Mouse (Mus musculus): ENCODE results near the gene Rem1. TPM values are rescaled to one million over a fixed set of nuclear protein-coding genes. Genes with fewer than 3 reads are reported as not detected.

Rem1 gene
- total RNA-seq (2021): 10 to 100 TPM in 1 of 2 experiments, 1 to 10 TPM in 1; 9.3 to 13.2 TPM
- long read RNA-seq, experiment 1, transcript Rem1-201 (5 exons, 1,663 nt): major isoform, 9 of 15 reads
- long read RNA-seq, experiment 1, partial matches to known transcripts: 3 of 15 reads
- long read RNA-seq, experiment 1, other reads (novel, unspliced or antisense): 2 of 15 reads
- long read RNA-seq, experiment 2, partial matches to known transcripts: 0 of 5 reads
- long read RNA-seq, experiment 2, other reads (novel, unspliced or antisense): 1 of 5 reads

GRCm38 (mm10) chr2:152626774-152627591 lies at the start of gene Rem1:
TSS of gene Rem1 (plus strand) at chr2:152626951.
- DNase-seq: peak; percentile 49 to 70

GRCm38 (mm10) chr2:152580107-152580506 lies 46.6 kb upstream of the Rem1 start, which contains the start of gene Defb19:
TSS of gene Defb19 (minus strand) at chr2:152580312.
- peak in 1 of 2 experiments; percentile 18 for DNase-seq

- no peak for DNase-seq
Observed at GRCm38 (mm10) chr2:152580612-152581011, 46.1 kb upstream of the Rem1 start.

- peak in 1 of 2 experiments; percentile 57 for DNase-seq
Observed at GRCm38 (mm10) chr2:152586926-152587560, 39.7 kb upstream of the Rem1 start.

GRCm38 (mm10) chr2:152588450-152588849 lies 38.3 kb upstream of the Rem1 start:
- DNase-seq: no peak

- DNase-seq: no peak
Observed at GRCm38 (mm10) chr2:152589021-152589420, 37.7 kb upstream of the Rem1 start.

GRCm38 (mm10) chr2:152599299-152599698 lies 27.5 kb upstream of the Rem1 start, which contains the start of gene Defb45:
TSS of gene Defb45 (minus strand) at chr2:152599399.
- DNase-seq: no peak

- DNase-seq: peak; percentile 34 to 39
Observed at GRCm38 (mm10) chr2:152600076-152600475, 26.7 kb upstream of the Rem1 start.

GRCm38 (mm10) chr2:152601275-152601960 lies 25.3 kb upstream of the Rem1 start:
- DNase-seq: no peak

GRCm38 (mm10) chr2:152604057-152604456 lies 22.7 kb upstream of the Rem1 start, which contains the start of gene Defb36:
TSS of gene Defb36 (plus strand) at chr2:152604327.
- DNase-seq: peak; percentile 76 to 86

GRCm38 (mm10) chr2:152607746-152608145 lies 19.0 kb upstream of the Rem1 start:
- DNase-seq: no peak

GRCm38 (mm10) chr2:152608719-152609118 lies 18.0 kb upstream of the Rem1 start:
- no peak for DNase-seq

- DNase-seq: no peak
Observed at GRCm38 (mm10) chr2:152612193-152612592, 14.6 kb upstream of the Rem1 start.

- peak in 1 of 2 experiments; percentile 64 for DNase-seq
Observed at GRCm38 (mm10) chr2:152615563-152615962, 11.2 kb upstream of the Rem1 start.

GRCm38 (mm10) chr2:152616470-152616869 lies 10.3 kb upstream of the Rem1 start:
- DNase-seq: no peak

GRCm38 (mm10) chr2:152617374-152617773 lies 9.4 kb upstream of the Rem1 start:
- DNase-seq: no peak

- DNase-seq: no peak
Observed at GRCm38 (mm10) chr2:152620367-152621134, 6.2 kb upstream of the Rem1 start.

- no peak for DNase-seq
Observed at GRCm38 (mm10) chr2:152622151-152622550, 4.6 kb upstream of the Rem1 start.

GRCm38 (mm10) chr2:152622953-152623352 lies 3.8 kb upstream of the Rem1 start, which contains the start of gene Defb25:
TSS of gene Defb25 (minus strand) at chr2:152623053.
- no peak for DNase-seq

GRCm38 (mm10) chr2:152624566-152624965 lies 2.2 kb upstream of the Rem1 start:
- DNase-seq: peak; percentile 56 to 58

- no peak for DNase-seq
Observed at GRCm38 (mm10) chr2:152625256-152625655, 1.5 kb upstream of the Rem1 start.
